Mouse (Mus musculus) ES-E14 (cell line): ENCODE measurements around the gene Lama4. TPM values are rescaled to one million over a fixed set of nuclear protein-coding genes. Genes with fewer than 3 reads are reported as not detected.

Experiments
- DNase-seq: peaks from one replicate; pipeline ENCODE4 v3.0.0-alpha.2; 2013; ENCODE audit warnings: low read depth, low spot score
- H3K27ac ChIP-seq: 2 replicates; pipeline ENCODE4 v1.5.1; 2012; ENCODE audit warnings: low read depth, mild to moderate bottlenecking, low read length, moderate library complexity, mixed read lengths; ENCODE audit not compliant: poor library complexity, insufficient read depth, severe bottlenecking
- H3K36me3 ChIP-seq: 2 replicates; pipeline ENCODE4 v1.6.1; 2012; ENCODE audit warnings: mild to moderate bottlenecking, low read length, moderate library complexity, mixed read lengths; ENCODE audit not compliant: control insufficient read depth, poor library complexity, insufficient read depth, severe bottlenecking
- H3K4me1 ChIP-seq, 2 experiments: fragments of 150-350 bp in 1 of 2; sonication (generic) in 1 of 2; 2 replicates each; pipeline ENCODE4 v1.6.1; 2012; ENCODE audit warnings: low read length in 2 of 2, mild to moderate bottlenecking in 1 of 2, mixed read lengths in 1 of 2; ENCODE audit not compliant: control insufficient read depth in 2 of 2, insufficient read depth in 2 of 2, poor library complexity in 1 of 2
- H3K4me3 ChIP-seq, 2 experiments: fragments of 150-350 bp in 1 of 2; sonication (generic) in 1 of 2; 2 replicates each; pipeline ENCODE4 v1.5.1; 2012; ENCODE audit warnings: low read length in 2 of 2, low read depth in 1 of 2, mild to moderate bottlenecking in 1 of 2, mixed read lengths in 1 of 2; ENCODE audit not compliant: insufficient read depth in 1 of 2, poor library complexity in 1 of 2, severe bottlenecking in 1 of 2
- H3K9ac ChIP-seq: 2 replicates; pipeline ENCODE4 v1.6.1; 2012; ENCODE audit warnings: low read depth, mild to moderate bottlenecking, low read length, mixed read lengths; ENCODE audit not compliant: poor library complexity, insufficient read depth, severe bottlenecking
- H3K9me3 ChIP-seq: fragments of 150-350 bp; sonication (generic); 2 replicates; pipeline ENCODE4 v1.6.1; 2012; ENCODE audit warnings: low read depth, mild to moderate bottlenecking, low read length; ENCODE audit not compliant: control insufficient read depth, insufficient read depth
- CHD2 ChIP-seq: IDR thresholded peaks from 2 replicates; pipeline ENCODE4 v1.6.1; 2014; ENCODE audit warnings: mild to moderate bottlenecking, low read depth, low read length, inconsistent platforms
- HCFC1 ChIP-seq: IDR thresholded peaks from 2 replicates; pipeline ENCODE4 v1.6.1; 2012; ENCODE audit warnings: low read length, inconsistent platforms, borderline replicate concordance; ENCODE audit not compliant: insufficient read depth
- MAFK ChIP-seq: IDR thresholded peaks from 2 replicates; pipeline ENCODE4 v1.6.1; 2014; ENCODE audit warnings: mild to moderate bottlenecking, low read depth, low read length, inconsistent platforms; ENCODE audit not compliant: insufficient read depth
- ZC3H11A ChIP-seq: IDR thresholded peaks from 2 replicates; pipeline ENCODE4 v1.6.1; 2012; ENCODE audit warnings: low read depth, mild to moderate bottlenecking, inconsistent platforms, low read length, borderline replicate concordance
- ZNF384 ChIP-seq: IDR thresholded peaks from 2 replicates; pipeline ENCODE4 v1.6.1; 2012; ENCODE audit warnings: low read depth, low read length, inconsistent platforms
- in situ Hi-C, 2 experiments: fragments of 600-800 bp; cut with MboI; formaldehyde crosslinking; loops; one replicate each; pipeline ENCODE4 v1.15.1; 2025; ENCODE audit warnings: low sequenced_read_pairs in 2 of 2, inconsistent platforms in 1 of 2; ENCODE audit not compliant: unreplicated experiment in 2 of 2
- total RNA-seq: library from RNA; depleted of rRNA; stranded (reverse); fragments of 300-350 nt; gene quantifications from 2 replicates; pipeline ENCODE4 v1.2.3, GENCODE M21; 2012

The Lama4 gene
- total RNA-seq, 1 experiment = 3.6 TPM

DNA sequence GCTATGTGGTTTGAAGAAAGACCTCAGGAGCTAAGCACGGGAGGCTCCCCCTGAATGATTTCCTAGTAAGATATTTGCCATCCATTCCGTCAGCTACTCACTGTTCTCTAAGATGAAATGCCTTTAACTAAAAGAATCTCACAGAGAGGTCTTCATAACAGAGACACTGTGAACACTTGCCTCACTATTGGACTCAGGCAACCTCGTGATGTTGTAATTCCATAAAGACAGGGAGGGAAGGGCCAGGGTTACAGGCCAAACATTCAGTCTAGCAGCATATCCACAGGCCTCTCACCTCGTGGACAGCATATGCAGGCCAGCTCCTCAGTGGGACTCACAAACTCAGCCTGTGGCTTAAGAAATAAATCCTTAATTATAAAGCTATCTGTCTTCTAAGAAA is 52.7 kb downstream of the Lama4 start:
- Histone ChIP-seq H3K9ac (no peak overlapping the region), H3K36me3 (no peaks in the 10 kb centered on the region), H3K9me3 (no peaks in the 10 kb centered on the region), H3K4me3 (no peak overlapping the region), H3K27ac (no peak overlapping the region), H3K4me1 (no peaks in the 10 kb centered on the region; a peak in 1 of 4 replicates)
- no peak for DNase-seq
- TF ChIP-seq ZC3H11A (no peak), CHD2 (no peak), ZNF384 (no peak), MAFK (no peak), HCFC1 (no peak)
- in situ Hi-C loops = no loop called here

GRCm38 (mm10) chr10:39018635-39019034 is 53.3 kb downstream of the Lama4 start:
- Histone ChIP-seq H3K4me1 (no peaks in the 10 kb centered on the region; a peak in 1 of 4 replicates), H3K4me3 (no peak overlapping the region), H3K36me3 (no peaks in the 10 kb centered on the region), H3K9ac (no peak overlapping the region), H3K27ac (no peak overlapping the region), H3K9me3 (no peaks in the 10 kb centered on the region)
- DNase-seq = no peak
- TF ChIP-seq HCFC1 (no peak), CHD2 (no peak), MAFK (no peak), ZNF384 (no peak), ZC3H11A (no peak)
- in situ Hi-C loops = no loop called here

DNA sequence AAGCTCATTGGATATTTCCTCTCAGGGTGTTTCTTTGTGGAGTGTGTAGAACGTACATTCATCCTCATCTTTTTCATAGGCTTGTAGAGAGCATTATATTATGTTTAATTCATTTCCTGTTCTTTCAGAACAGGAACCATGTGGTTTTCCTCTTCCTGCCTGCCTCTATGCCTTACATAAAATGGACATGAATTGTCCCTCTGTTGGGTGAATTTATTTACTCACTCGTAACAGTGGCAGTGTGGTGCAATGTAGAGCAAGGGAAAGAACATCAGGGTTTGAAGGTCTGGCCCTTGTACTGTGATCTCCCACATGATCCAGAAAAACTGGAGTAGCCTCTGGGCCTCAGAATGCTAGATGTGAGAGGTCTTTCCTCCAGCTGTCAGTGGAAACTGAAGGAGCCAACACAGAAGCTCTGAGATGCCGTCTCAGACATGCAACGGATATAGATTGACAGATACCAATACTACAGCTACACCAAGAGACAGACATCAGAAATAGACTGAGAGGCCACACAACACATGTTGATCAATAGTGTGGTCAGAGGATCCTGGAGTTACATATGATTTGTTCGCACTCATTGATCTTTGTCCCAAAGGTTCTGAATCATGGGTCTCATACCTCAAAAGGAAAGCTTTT is 58.4 kb downstream of the Lama4 start:
- Histone ChIP-seq H3K27ac (no peak overlapping the region), H3K36me3 (no peaks in the 10 kb centered on the region), H3K4me1 (no peaks in the 10 kb centered on the region; a peak in 1 of 4 replicates), H3K9ac (no peak overlapping the region), H3K9me3 (no peaks in the 10 kb centered on the region), H3K4me3 (no peak overlapping the region)
- DNase-seq = no peak
- in situ Hi-C loops = no loop called here
- TF ChIP-seq ZC3H11A = no peak
- no peak for TF ChIP-seq ZNF384
- TF ChIP-seq CHD2 = no peak
- TF ChIP-seq HCFC1 = no peak
- no peak for TF ChIP-seq MAFK

DNA sequence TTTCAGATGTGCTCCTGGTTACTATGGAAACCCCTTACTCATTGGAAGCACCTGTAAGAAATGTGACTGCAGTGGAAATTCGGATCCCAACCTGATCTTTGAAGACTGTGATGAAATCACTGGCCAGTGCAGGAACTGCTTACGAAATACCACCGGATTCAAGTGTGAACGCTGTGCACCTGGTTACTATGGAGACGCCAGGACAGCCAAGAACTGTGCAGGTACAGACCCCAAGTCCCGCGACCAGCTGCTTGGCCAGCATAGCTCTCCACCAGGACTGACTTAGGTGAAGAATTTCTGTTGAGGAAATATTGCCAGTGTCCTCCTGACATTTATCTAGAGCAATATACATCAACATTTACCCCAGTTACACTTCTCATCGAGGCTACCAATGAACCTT is 61.2 kb downstream of the Lama4 start:
- H3K9ac ChIP-seq = no peak overlapping the region
- no peaks in the 10 kb centered on the region for H3K4me1 ChIP-seq
- TF ChIP-seq MAFK = no peak
- TF ChIP-seq CHD2 = no peak
- TF ChIP-seq ZC3H11A = no peak
- no peak for TF ChIP-seq HCFC1
- no peak for TF ChIP-seq ZNF384
- in situ Hi-C loops = loop anchor here in 1 of 2 experiments (25.0 kb wide), 1 partner anchor 139 kb away; no protein-coding TSS in a partner anchor
- DNase-seq = no peak
- H3K4me3 ChIP-seq = no peak overlapping the region
- H3K27ac ChIP-seq = no peak overlapping the region
- no peaks in the 10 kb centered on the region for H3K9me3 ChIP-seq
- H3K36me3 ChIP-seq = no peaks in the 10 kb centered on the region

DNA sequence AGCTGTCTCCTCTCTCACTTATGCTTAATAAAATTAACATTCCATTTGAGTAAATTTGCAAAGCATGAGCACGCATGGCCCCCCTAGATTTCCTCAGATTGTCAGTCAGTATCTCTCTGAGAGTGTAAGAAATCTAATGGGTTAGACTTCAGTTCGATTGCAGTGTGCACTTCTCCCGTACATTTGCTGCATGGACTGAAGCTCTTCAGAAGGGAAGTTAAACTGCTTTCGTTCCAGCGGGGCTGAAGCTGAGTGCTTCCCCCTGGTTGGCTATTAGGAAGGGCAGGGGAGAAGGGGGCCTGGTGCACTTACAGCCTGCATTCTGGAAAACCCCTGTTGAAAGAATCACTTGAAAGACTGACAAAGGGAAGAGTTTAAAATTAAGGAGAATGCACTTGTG is 61.7 kb downstream of the Lama4 start:
- Histone ChIP-seq H3K27ac (no peak overlapping the region), H3K9me3 (no peaks in the 10 kb centered on the region), H3K4me1 (no peaks in the 10 kb centered on the region), H3K9ac (no peak overlapping the region), H3K36me3 (no peaks in the 10 kb centered on the region), H3K4me3 (no peak overlapping the region)
- TF ChIP-seq ZC3H11A (no peak), ZNF384 (no peak), CHD2 (no peak), MAFK (no peak), HCFC1 (no peak)
- in situ Hi-C loops = loop anchor here in 1 of 2 experiments (25.0 kb wide), 1 partner anchor 140 kb away; no protein-coding TSS in a partner anchor
- DNase-seq = no peak
